Mouse (Mus musculus) liver, adult 2 months (tissue): ENCODE measurements around the gene Ralgps2. TPM values are rescaled to one million over a fixed set of nuclear protein-coding genes. Genes with fewer than 3 reads are reported as not detected.

ENCODE experiments used
- DNase-seq: peaks from one replicate; pipeline ENCODE4 v3.0.0-alpha.2; 2011; ENCODE audit warnings: low read depth, low spot score; ENCODE audit errors: extremely low read depth
- H3K27ac ChIP-seq: fragments of 200-500 bp; replicated peaks from 2 replicates; pipeline ENCODE4 v1.5.1; 2012; ENCODE audit warnings: low read depth, mild to moderate bottlenecking, control low read depth, inconsistent platforms, low read length; ENCODE audit not compliant: insufficient read depth
- H3K27me3 ChIP-seq: fragments of 200-500 bp; 2 replicates; pipeline ENCODE4 v1.6.1; 2012; ENCODE audit warnings: mild to moderate bottlenecking, moderate library complexity, low read length, inconsistent platforms; ENCODE audit not compliant: control insufficient read depth, insufficient read depth
- H3K36me3 ChIP-seq: fragments of 200-500 bp; 2 replicates; pipeline ENCODE4 v1.6.1; 2012; ENCODE audit warnings: low read length, inconsistent platforms; ENCODE audit not compliant: control insufficient read depth, insufficient read depth
- H3K4me1 ChIP-seq: fragments of 200-500 bp; 2 replicates; pipeline ENCODE4 v1.6.1; 2011; ENCODE audit warnings: low read length; ENCODE audit not compliant: control insufficient read depth, insufficient read depth
- H3K4me3 ChIP-seq: fragments of 200-500 bp; 2 replicates; pipeline ENCODE4 v1.5.1; 2011; ENCODE audit warnings: low read depth, mild to moderate bottlenecking, control low read depth, low read length, moderate library complexity; ENCODE audit not compliant: insufficient read depth
- H3K79me2 ChIP-seq: fragments of 200-500 bp; 2 replicates; pipeline ENCODE4 v1.6.1; 2012; ENCODE audit warnings: inconsistent platforms, mild to moderate bottlenecking, low read length, moderate library complexity; ENCODE audit not compliant: control insufficient read depth, insufficient read depth
- H3K9ac ChIP-seq: fragments of 200-500 bp; 2 replicates; pipeline ENCODE4 v1.6.1; 2012; ENCODE audit warnings: low read depth, mild to moderate bottlenecking, control low read depth, inconsistent platforms, low read length
- CTCF ChIP-seq: fragments of 200-500 bp; IDR thresholded peaks from 2 replicates; pipeline ENCODE4 v1.5.1; 2011; ENCODE audit warnings: low read depth, low read length, control low read depth
- POLR2A ChIP-seq: fragments of 200-500 bp; IDR thresholded peaks from 2 replicates; pipeline ENCODE4 v1.6.1; 2011; ENCODE audit warnings: low read length, control low read depth; ENCODE audit not compliant: insufficient read depth; ENCODE audit errors: extremely low read depth
- WGBS: fragments of 180-500 bp; shearing (Covaris S2); methylation state at CpG from one replicate; pipeline ENCODE4 v1.1.7; 2018; 5-methylcytosine and 5-hydroxymethylcytosine counted together
- polyA plus RNA-seq: library from polyadenylated mRNA; depleted of rRNA; stranded (reverse); fragments of >200 nt; gene quantifications from 2 replicates; pipeline ENCODE4 v1.2.3, GENCODE M21; 2012
- total RNA-seq: library from RNA; depleted of rRNA; stranded (reverse); fragments of >200 nt; gene quantifications from 2 replicates; pipeline ENCODE4 v1.2.3, GENCODE M21; 2014

Gene Ralgps2
- total and polyA plus RNA-seq, 2 experiments, result 3.4 to 18.9 TPM

DNA sequence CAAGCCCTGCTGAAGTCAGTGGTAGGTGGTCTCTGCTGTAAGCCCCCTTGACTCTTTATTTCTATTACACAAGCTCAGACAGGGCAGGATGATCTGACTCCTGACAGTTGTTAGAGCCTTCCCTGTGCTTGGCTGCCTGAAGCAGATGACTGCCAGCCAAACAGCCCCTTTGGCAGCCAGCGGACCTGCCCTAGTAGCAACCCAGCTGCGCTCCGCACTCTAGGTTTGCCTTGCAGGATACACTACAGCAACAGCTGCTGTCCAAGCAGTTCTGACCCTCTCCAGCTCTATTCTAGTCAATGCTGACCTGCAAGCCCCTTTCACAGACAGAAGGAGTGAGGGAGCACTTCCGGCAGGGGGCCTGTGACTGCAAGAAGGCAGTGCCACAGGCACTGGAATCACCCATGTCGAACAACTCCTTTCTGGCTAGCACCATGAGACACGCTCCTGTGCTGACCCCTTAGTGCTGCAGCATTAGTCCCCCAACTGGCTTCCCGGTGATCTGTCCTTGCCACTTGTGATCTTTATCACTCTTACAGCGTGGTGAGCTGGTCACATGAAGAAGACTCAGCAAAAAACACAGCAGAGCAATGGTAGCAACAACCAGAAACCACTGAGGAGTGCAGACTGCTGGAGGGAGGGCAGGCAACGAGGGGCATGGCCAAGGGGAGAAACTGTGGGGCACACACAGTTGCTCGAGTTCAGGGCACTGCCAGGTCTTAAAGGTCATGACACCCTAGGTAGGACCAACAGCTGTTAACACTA, 8.1 kb downstream of the Ralgps2 start:
- H3K9ac ChIP-seq, result no peak overlapping the region
- WGBS, result 54% methylated on average over 10 of the region's 10 CpGs
- H3K4me1 ChIP-seq, result peaks cover 5% of the 10 kb centered on the region
- no peaks in the 10 kb centered on the region for H3K27me3 ChIP-seq
- H3K27ac ChIP-seq, result no peak overlapping the region
- no peak for DNase-seq
- H3K4me3 ChIP-seq, result no peak overlapping the region
- peaks cover 16% of the 10 kb centered on the region for H3K79me2 ChIP-seq
- TF ChIP-seq POLR2A, result no peak
- no peak for TF ChIP-seq CTCF
- no peaks in the 10 kb centered on the region for H3K36me3 ChIP-seq

- peaks cover 20% of the 10 kb centered on the region for H3K79me2 ChIP-seq
- H3K27ac ChIP-seq, result no peak overlapping the region
- TF ChIP-seq POLR2A (no peak), CTCF (no peak)
- peaks cover 5% of the 10 kb centered on the region for H3K4me1 ChIP-seq
- H3K4me3 ChIP-seq, result no peak overlapping the region
- no peaks in the 10 kb centered on the region for H3K27me3 ChIP-seq
- no peak for DNase-seq
- 57% methylated on average over 5 of the region's 5 CpGs for WGBS
- no peaks in the 10 kb centered on the region for H3K36me3 ChIP-seq
- no peak overlapping the region for H3K9ac ChIP-seq
Observed at GRCm38 (mm10) chr1:156930263-156930662, 9.2 kb downstream of the Ralgps2 start.

GRCm38 (mm10) chr1:156928255-156928654, 11.2 kb downstream of the Ralgps2 start:
- Histone ChIP-seq H3K27me3 (no peaks in the 10 kb centered on the region), H3K27ac (no peak overlapping the region), H3K9ac (no peak overlapping the region), H3K79me2 (peaks cover 22% of the 10 kb centered on the region), H3K36me3 (no peaks in the 10 kb centered on the region), H3K4me1 (peaks cover 5% of the 10 kb centered on the region), H3K4me3 (no peak overlapping the region)
- WGBS, result 97% methylated on average over 4 of the region's 4 CpGs
- no peak for DNase-seq
- TF ChIP-seq POLR2A (no peak), CTCF (no peak)

DNA sequence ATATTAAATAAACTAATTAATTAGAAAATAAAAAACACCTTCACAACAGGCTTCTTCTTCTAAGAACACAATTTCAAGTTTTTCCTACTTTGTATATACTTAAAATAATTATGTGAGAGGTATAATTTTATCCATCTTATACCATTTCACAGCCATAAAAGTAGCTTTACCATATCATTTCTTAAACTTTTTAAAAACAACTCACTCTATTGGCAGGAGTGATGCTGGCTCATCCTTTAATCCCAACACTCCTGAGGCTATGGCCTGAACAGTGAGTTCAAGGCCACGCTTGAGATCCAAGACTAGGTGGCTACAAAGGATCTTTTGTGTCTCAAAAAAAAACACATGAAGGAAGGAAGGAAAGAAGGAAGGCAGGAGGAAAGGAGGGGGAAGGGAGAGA, 15.9 kb downstream of the Ralgps2 start:
- WGBS, result 97% methylated on average over 1 of the region's 1 CpGs

DNA sequence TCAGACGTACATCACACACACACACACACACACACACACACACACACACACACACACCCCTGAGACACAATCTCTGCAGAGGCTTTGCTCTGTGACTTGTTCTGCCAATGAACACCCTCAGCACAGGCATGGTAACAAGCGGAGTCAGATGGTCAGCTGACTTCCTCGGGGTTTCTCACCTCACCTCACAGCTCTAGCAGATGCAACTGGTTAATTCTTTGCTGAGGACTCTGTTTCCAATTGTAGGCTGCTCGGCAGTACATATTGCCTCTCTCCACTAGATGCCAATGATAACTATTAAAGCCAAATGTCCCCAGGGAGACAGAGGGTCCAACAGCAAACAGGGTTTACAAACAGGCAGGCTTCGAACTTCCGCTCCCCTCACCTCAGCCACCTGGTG, 16.5 kb downstream of the Ralgps2 start:
- Histone ChIP-seq H3K4me1 (peaks cover 2% of the 10 kb centered on the region; the same call in 1 of the 2 replicates), H3K36me3 (no peaks in the 10 kb centered on the region), H3K9ac (no peak overlapping the region), H3K79me2 (peaks cover 13% of the 10 kb centered on the region; the same call in 1 of the 2 replicates), H3K27ac (no peak overlapping the region), H3K27me3 (no peaks in the 10 kb centered on the region), H3K4me3 (no peak overlapping the region)
- DNase-seq, result no peak
- WGBS, result 90% methylated on average over 6 of the region's 6 CpGs
- TF ChIP-seq CTCF (no peak), POLR2A (no peak)

More for the DNA sequence above, 15.9 kb downstream of the Ralgps2 start:
- no peaks in the 10 kb centered on the region for H3K36me3 ChIP-seq
- no peak overlapping the region for H3K9ac ChIP-seq
- H3K4me1 ChIP-seq, result peaks cover 2% of the 10 kb centered on the region; the same call in 1 of the 2 replicates
- no peaks in the 10 kb centered on the region for H3K27me3 ChIP-seq
- no peak for DNase-seq
- no peak for TF ChIP-seq CTCF
- TF ChIP-seq POLR2A, result no peak
- peaks cover 15% of the 10 kb centered on the region; the same call in 1 of the 2 replicates for H3K79me2 ChIP-seq
- no peak overlapping the region for H3K4me3 ChIP-seq
- H3K27ac ChIP-seq, result no peak overlapping the region
